Mouse (Mus musculus): ENCODE data around the gene Idnk. TPM values are rescaled to one million over a fixed set of nuclear protein-coding genes. Genes with fewer than 3 reads are reported as not detected.

The Idnk gene
- total and polyA plus RNA-seq, 3 experiments = 29.5 to 50.3 TPM; not detected in 1

- peaks cover 8% of the 10 kb centered on the region for H3K79me2 ChIP-seq (ENCODE audit: control insufficient read depth, insufficient read depth, low read length, poor library complexity)
- DNase-seq (ENCODE audit: low read depth, low spot score) = peak; percentile 95
- peak overlapping the region; percentile 76 for H3K4me3 ChIP-seq (ENCODE audit: control insufficient read depth in 1 of 2, insufficient read depth in 1 of 2, low read depth in 2 of 2, low read length in 2 of 2)
- TF ChIP-seq UBTF (IDR thresholded peaks at IDR 0.05; ENCODE audit: borderline replicate concordance, insufficient read depth, low read depth, low read length) (no peak), ZMIZ1 (IDR thresholded peaks at IDR 0.05; ENCODE audit: low read depth, low read length) (no peak), POLR2AphosphoS2 (IDR thresholded peaks at IDR 0.05; ENCODE audit: low read length) (no peak), NRF1 (IDR thresholded peaks at IDR 0.05; ENCODE audit: insufficient read depth, low read depth, low read length, poor library complexity, severe bottlenecking) (no peak), HCFC1 (IDR thresholded peaks at IDR 0.05; ENCODE audit: low read depth, low read length) (0 out of 2 replicates have a peak, but pooled peaks have one; percentile 23), GABPA (IDR thresholded peaks at IDR 0.05; ENCODE audit: low read depth, low read length) (no peak), EP300 (IDR thresholded peaks at IDR 0.05; ENCODE audit: low read depth in 1 of 2, low read length in 2 of 2) (no peak), CHD1 (IDR thresholded peaks at IDR 0.05; ENCODE audit: low read depth, low read length) (no peak), MYC (IDR thresholded peaks at IDR 0.05; ENCODE audit: low read depth, low read length) (peak; percentile 63; the same call in 1 of the 2 replicates), E2F4 (IDR thresholded peaks at IDR 0.05; ENCODE audit: borderline replicate concordance, low read depth, low read length) (no peak), RCOR1 (IDR thresholded peaks at IDR 0.05; ENCODE audit: low read depth, low read length) (peak; percentile 40), GATA1 (IDR thresholded peaks at IDR 0.05; ENCODE audit: low read depth, low read length) (no peak), MYB (IDR thresholded peaks at IDR 0.05; ENCODE audit: low read depth, low read length) (no peak), ZNF384 (IDR thresholded peaks at IDR 0.05; ENCODE audit: low read depth, low read length) (no peak), KAT2A (conservative IDR thresholded peaks at IDR 0.05; ENCODE audit: low read depth, low read length) (no peak), NELFE (IDR thresholded peaks at IDR 0.05; ENCODE audit: low read depth, low read length) (no peak), MXI1 (IDR thresholded peaks at IDR 0.05; ENCODE audit: low read depth, low read length) (no peak; the same call in none of the 2 replicates), CTCF (IDR thresholded peaks at IDR 0.05 in 2 of 3, conservative IDR thresholded peaks at IDR 0.05 in 1 of 3; ENCODE audit: control insufficient read depth in 1 of 3, insufficient read depth in 1 of 3, low read depth in 2 of 3, low read length in 3 of 3, poor library complexity in 1 of 3, severe bottlenecking in 1 of 3) (peak; percentile 86 to 96 (median 92)), USF1 (IDR thresholded peaks at IDR 0.05; ENCODE audit: low read depth, low read length) (no peak), ETS1 (IDR thresholded peaks at IDR 0.05; ENCODE audit: low read depth, low read length) (peak; percentile 62), CHD2 (IDR thresholded peaks at IDR 0.05; ENCODE audit: low read length) (no peak), MAZ (IDR thresholded peaks at IDR 0.05; ENCODE audit: low read depth, low read length) (peak; percentile 40; the same call in 1 of the 2 replicates), SMC3 (IDR thresholded peaks at IDR 0.05; ENCODE audit: low read depth, low read length) (peak; percentile 69), BHLHE40 (IDR thresholded peaks at IDR 0.05; ENCODE audit: borderline replicate concordance, low read depth, low read length) (peak; percentile 67), SIN3A (IDR thresholded peaks at IDR 0.05; ENCODE audit: low read length) (peak; percentile 68), USF2 (IDR thresholded peaks at IDR 0.05; ENCODE audit: borderline replicate concordance in 1 of 2, insufficient read depth in 1 of 2, low read depth in 1 of 2, low read length in 2 of 2) (no peak), ZC3H11A (IDR thresholded peaks at IDR 0.05; ENCODE audit: low read depth, low read length) (peak; percentile 70), TCF12 (IDR thresholded peaks at IDR 0.05; ENCODE audit: low read depth, low read length) (no peak), TBP (IDR thresholded peaks at IDR 0.05; ENCODE audit: low read depth, low read length) (no peak; the same call in 1 of the 2 replicates), RAD21 (IDR thresholded peaks at IDR 0.05; ENCODE audit: low read depth, low read length) (peak; percentile 91), ELF1 (IDR thresholded peaks at IDR 0.05; ENCODE audit: low read depth, low read length) (peak; percentile 46; the same call in 1 of the 2 replicates), MAFK (IDR thresholded peaks at IDR 0.05; ENCODE audit: borderline replicate concordance, low read depth, low read length) (no peak), POLR2A (IDR thresholded peaks at IDR 0.05; ENCODE audit: control insufficient read depth in 1 of 2, insufficient read depth in 1 of 2, low read depth in 1 of 2, low read length in 2 of 2, poor library complexity in 1 of 2) (no peak), JUND (IDR thresholded peaks at IDR 0.05; ENCODE audit: low read depth, low read length) (no peak), MEF2A (IDR thresholded peaks at IDR 0.05; ENCODE audit: extremely low read depth, insufficient replicate concordance, low read depth, low read length, poor library complexity, severe bottlenecking) (no peak)
- no peaks in the 10 kb centered on the region for H3K9me3 ChIP-seq (replicated peaks; ENCODE audit: insufficient read depth, low read length)
- no peaks in the 10 kb centered on the region for H3K27me3 ChIP-seq (ENCODE audit: control insufficient read depth in 1 of 2, insufficient read depth in 2 of 2, low read length in 2 of 2)
- peaks cover 3 to 4% of the 10 kb centered on the region in 2 experiments; a peak in 3 of 4 replicates for H3K4me1 ChIP-seq (ENCODE audit: control insufficient read depth in 1 of 2, insufficient read depth in 2 of 2, low read length in 2 of 2)
- H3K9ac ChIP-seq (ENCODE audit: control insufficient read depth, low read depth, low read length, poor library complexity, severe bottlenecking) = peak overlapping the region; percentile 72
- H3K36me3 ChIP-seq (ENCODE audit: control insufficient read depth in 1 of 2, insufficient read depth in 2 of 2, low read length in 2 of 2) = peaks cover 0 to 4% of the 10 kb centered on the region in 2 experiments; a peak in 2 of 4 replicates
- peak overlapping the region; percentile 55 for H3K27ac ChIP-seq (ENCODE audit: control insufficient read depth, low read depth, low read length)
Measured at GRCm38 (mm10) chr13:58158099-58158912, 857 bp downstream of the Idnk start.

Data from MEL (cell line).